Mouse (Mus musculus) hindbrain, embryonic 11.5 days (tissue): ENCODE measurements at regions not wholly inside any gene's neighbourhood (a gene's known extent, or its start where the extent isn't known, plus 50 kb on each side); places are given as distances from the start of the nearest gene placed in this dataset.
"Not testable (repeated sequence)": the region's sequence is repeated elsewhere in the genome, so short reads cannot be mapped to it uniquely, and the experiment has no call there.

ENCODE experiments used
- ATAC-seq: fragments of 200-750 bp; cut with Nextera tagmentation; 2 replicates; pipeline ENCODE4 v1.8.0; 2017; ENCODE audit warnings: mild to moderate bottlenecking, moderate TSS enrichment, moderate library complexity; ENCODE audit not compliant: low FRiP score
- DNase-seq: peaks from one replicate; pipeline ENCODE4 v3.0.0-alpha.2; 2015; ENCODE audit warnings: low spot score
- H3K27ac ChIP-seq: fragments of 300-500 bp; sonication (generic); 2 replicates; pipeline ENCODE4 v1.5.1; 2014; ENCODE audit warnings: mild to moderate bottlenecking, low read depth, low read length
- H3K27me3 ChIP-seq: fragments of 300-500 bp; sonication (generic); 2 replicates; pipeline ENCODE4 v1.6.1; 2014; ENCODE audit warnings: mild to moderate bottlenecking, low read length, moderate library complexity, mixed read lengths; ENCODE audit not compliant: control insufficient read depth, insufficient read depth
- H3K36me3 ChIP-seq: fragments of 300-500 bp; sonication (generic); 2 replicates; pipeline ENCODE4 v1.6.1; 2014; ENCODE audit warnings: mild to moderate bottlenecking, low read length, moderate library complexity, mixed read lengths; ENCODE audit not compliant: control insufficient read depth, insufficient read depth
- H3K4me1 ChIP-seq: fragments of 300-500 bp; sonication (generic); replicated peaks from 2 replicates; pipeline ENCODE4 v1.6.1; 2014; ENCODE audit warnings: low read length, mixed read lengths; ENCODE audit not compliant: control insufficient read depth, insufficient read depth
- H3K4me2 ChIP-seq: fragments of 300-500 bp; sonication (generic); replicated peaks from 2 replicates; pipeline ENCODE4 v1.6.1; 2014; ENCODE audit warnings: mild to moderate bottlenecking, low read depth, low read length
- H3K4me3 ChIP-seq: fragments of 300-500 bp; sonication (generic); 2 replicates; pipeline ENCODE4 v1.5.1; 2014; ENCODE audit warnings: low read depth, low read length
- H3K9ac ChIP-seq: fragments of 300-500 bp; sonication (generic); 2 replicates; pipeline ENCODE4 v1.6.1; 2014; ENCODE audit warnings: low read depth, low read length
- H3K9me3 ChIP-seq: fragments of 300-500 bp; sonication (generic); 2 replicates; pipeline ENCODE4 v1.6.1; 2016; ENCODE audit warnings: low read length; ENCODE audit not compliant: control insufficient read depth
- whole genome bisulfite sequencing: fragments of 180-500 bp; shearing (Covaris S2); extraction: QIAGEN DNeasy Blood & Tissue Kit; methylation state at CpG from one replicate; pipeline ENCODE4 v1.1.7; 2014; 5-methylcytosine and 5-hydroxymethylcytosine counted together

- H3K27me3 ChIP-seq = no peaks in the 10 kb centered on the region
- H3K36me3 ChIP-seq = no peaks in the 10 kb centered on the region
- no peaks in the 10 kb centered on the region for H3K4me1 ChIP-seq
- no peak overlapping the region for H3K4me3 ChIP-seq
- no peak overlapping the region for H3K4me2 ChIP-seq
- no peak for DNase-seq
- H3K9me3 ChIP-seq = no peaks in the 10 kb centered on the region
- ATAC-seq = no peak
- H3K9ac ChIP-seq = no peak overlapping the region
- no peak overlapping the region for H3K27ac ChIP-seq
- WGBS = 54% methylated on average over 2 of the region's 2 CpGs
Measured at GRCm38 (mm10) chr14:53562606-53563005, 691.3 kb downstream of the Dad1 start.

- not testable (repeated sequence) for DNase-seq, H3K27ac ChIP-seq, H3K9me3 ChIP-seq, H3K4me1 ChIP-seq, H3K27me3 ChIP-seq, H3K9ac ChIP-seq, H3K4me3 ChIP-seq, H3K4me2 ChIP-seq, ATAC-seq, H3K36me3 ChIP-seq
- WGBS = 86% methylated on average over 5 of the region's 5 CpGs
Measured at GRCm38 (mm10) chr14:53560146-53560545, 693.8 kb downstream of the Dad1 start.

GRCm38 (mm10) chr14:53559386-53559920 lies 694.5 kb downstream of the Dad1 start:
- not testable (repeated sequence) for H3K4me1 ChIP-seq, H3K27ac ChIP-seq, ATAC-seq, H3K36me3 ChIP-seq, H3K4me2 ChIP-seq, H3K27me3 ChIP-seq, H3K9ac ChIP-seq, DNase-seq, H3K9me3 ChIP-seq, H3K4me3 ChIP-seq

GRCm38 (mm10) chr14:53553771-53554170 lies 700.1 kb downstream of the Dad1 start:
- no peak for DNase-seq
- Histone ChIP-seq H3K4me1 (no peaks in the 10 kb centered on the region), H3K4me2 (no peak overlapping the region), H3K36me3 (no peaks in the 10 kb centered on the region), H3K4me3 (no peak overlapping the region), H3K27me3 (no peaks in the 10 kb centered on the region), H3K9ac (no peak overlapping the region), H3K9me3 (no peaks in the 10 kb centered on the region), H3K27ac (no peak overlapping the region)
- no peak for ATAC-seq

GRCm38 (mm10) chr14:53547365-53547764 lies 706.5 kb downstream of the Dad1 start:
- H3K9ac ChIP-seq, H3K4me3 ChIP-seq, H3K4me1 ChIP-seq, DNase-seq, ATAC-seq, H3K4me2 ChIP-seq, H3K27ac ChIP-seq, H3K36me3 ChIP-seq, H3K9me3 ChIP-seq, H3K27me3 ChIP-seq: not testable (repeated sequence)

GRCm38 (mm10) chr14:53545351-53545750 lies 708.6 kb downstream of the Dad1 start:
- ATAC-seq (no peak), DNase-seq (no peak)
- no peaks in the 10 kb centered on the region for H3K27me3 ChIP-seq
- no peaks in the 10 kb centered on the region for H3K4me1 ChIP-seq
- no peaks in the 10 kb centered on the region for H3K36me3 ChIP-seq
- H3K4me3 ChIP-seq = no peak overlapping the region
- WGBS = 70% methylated on average over 5 of the region's 5 CpGs
- no peaks in the 10 kb centered on the region for H3K9me3 ChIP-seq
- H3K9ac ChIP-seq = no peak overlapping the region
- H3K27ac ChIP-seq = no peak overlapping the region
- H3K4me2 ChIP-seq = no peak overlapping the region

GRCm38 (mm10) chr14:53541640-53542039 lies 712.3 kb downstream of the Dad1 start:
- H3K4me2 ChIP-seq, H3K9me3 ChIP-seq, H3K36me3 ChIP-seq, H3K27ac ChIP-seq, H3K4me3 ChIP-seq, H3K27me3 ChIP-seq, H3K9ac ChIP-seq, H3K4me1 ChIP-seq, ATAC-seq: not testable (repeated sequence)
- 66% methylated on average over 2 of the region's 2 CpGs for WGBS
- DNase-seq = peak; percentile 27

- not testable (repeated sequence) for H3K4me2 ChIP-seq, H3K4me1 ChIP-seq, H3K9me3 ChIP-seq, H3K36me3 ChIP-seq, H3K27ac ChIP-seq, H3K27me3 ChIP-seq, ATAC-seq, H3K9ac ChIP-seq, H3K4me3 ChIP-seq
- DNase-seq = peak; percentile 4
- WGBS = 60% methylated on average over 7 of the region's 7 CpGs
Measured at GRCm38 (mm10) chr14:53537895-53538294, 716.0 kb downstream of the Dad1 start.

GRCm38 (mm10) chr14:53523430-53523829 lies 730.5 kb downstream of the Dad1 start:
- not testable (repeated sequence) for H3K27ac ChIP-seq, H3K4me2 ChIP-seq, H3K4me3 ChIP-seq, H3K9me3 ChIP-seq, DNase-seq, H3K27me3 ChIP-seq, H3K36me3 ChIP-seq, H3K4me1 ChIP-seq, ATAC-seq, H3K9ac ChIP-seq
- WGBS = no CpG with 5 or more reads among the region's 3 CpGs
